Mouse (Mus musculus) heart, embryonic 15.5 days (tissue): Measurements from ENCODE around the gene Mrpl21. TPM values are rescaled to one million over a fixed set of nuclear protein-coding genes. Genes with fewer than 3 reads are reported as not detected.

Source experiments
- ATAC-seq: fragments of 200-750 bp; cut with Nextera tagmentation; replicated peaks from 2 replicates; pipeline ENCODE4 v1.8.0; 2017; ENCODE audit warnings: low read depth, moderate TSS enrichment; ENCODE audit not compliant: insufficient number of reproducible peaks, insufficient read depth, low FRiP score
- H3K27ac ChIP-seq: fragments of 300-500 bp; sonication (generic); 2 replicates; pipeline ENCODE4 v1.5.1; 2015; ENCODE audit warnings: mild to moderate bottlenecking, inconsistent platforms
- H3K27me3 ChIP-seq: fragments of 300-500 bp; sonication (generic); 2 replicates; pipeline ENCODE4 v1.6.1; 2015; ENCODE audit warnings: inconsistent platforms
- H3K36me3 ChIP-seq: fragments of 300-500 bp; sonication (generic); 2 replicates; pipeline ENCODE4 v1.6.1; 2015; ENCODE audit warnings: mild to moderate bottlenecking, inconsistent platforms
- H3K4me1 ChIP-seq: fragments of 300-500 bp; sonication (generic); replicated peaks from 2 replicates; pipeline ENCODE4 v1.6.1; 2015; ENCODE audit warnings: inconsistent platforms
- H3K4me2 ChIP-seq: fragments of 300-500 bp; sonication (generic); 2 replicates; pipeline ENCODE4 v1.6.1; 2015; ENCODE audit warnings: inconsistent platforms, mild to moderate bottlenecking, moderate library complexity
- H3K4me3 ChIP-seq: fragments of 300-500 bp; sonication (generic); 2 replicates; pipeline ENCODE4 v1.5.1; 2015; ENCODE audit warnings: mild to moderate bottlenecking, inconsistent platforms
- H3K9ac ChIP-seq: fragments of 300-500 bp; sonication (generic); 2 replicates; pipeline ENCODE4 v1.6.1; 2015; ENCODE audit warnings: mild to moderate bottlenecking, inconsistent platforms
- H3K9me3 ChIP-seq: fragments of 300-500 bp; sonication (generic); replicated peaks from 2 replicates; pipeline ENCODE4 v1.6.1; 2016; ENCODE audit warnings: inconsistent platforms
- WGBS: fragments of 180-500 bp; shearing (Covaris S2); methylation state at CpG from one replicate; pipeline ENCODE4 v1.1.7; 2015; ENCODE audit warnings: mixed read lengths; 5-methylcytosine and 5-hydroxymethylcytosine counted together
- polyA plus RNA-seq: library from polyadenylated mRNA; unstranded; fragments of >200 nt; fragmentation: Nextera tagmentation; extraction: Ambion mirVana; gene quantifications from 2 replicates; pipeline ENCODE4 v1.2.1, GENCODE M21; 2015

The Mrpl21 gene
- polyA plus RNA-seq, 1 experiment from 2014 or later: 94.8 TPM

GRCm38 (mm10) chr19:3304017-3304416, 21.3 kb downstream of the Mrpl21 start:
- Histone ChIP-seq H3K4me1 (no peaks in the 10 kb centered on the region), H3K27me3 (0 out of 2 replicates have a peak, but pooled peaks cover 6% of the 10 kb centered on the region), H3K36me3 (no peaks in the 10 kb centered on the region), H3K9ac (no peak overlapping the region), H3K9me3 (no peaks in the 10 kb centered on the region), H3K4me2 (no peak overlapping the region), H3K27ac (no peak overlapping the region), H3K4me3 (no peak overlapping the region)
- ATAC-seq: no peak
- 62% methylated on average over 4 of the region's 4 CpGs for WGBS

- Histone ChIP-seq H3K36me3 (no peaks in the 10 kb centered on the region), H3K4me2 (no peak overlapping the region), H3K27ac (no peak overlapping the region), H3K4me3 (no peak overlapping the region), H3K9me3 (no peaks in the 10 kb centered on the region), H3K27me3 (0 out of 2 replicates have a peak, but pooled peaks cover 9% of the 10 kb centered on the region), H3K4me1 (no peaks in the 10 kb centered on the region), H3K9ac (0 out of 2 replicates have a peak overlapping the region, but pooled peaks have one; percentile 12)
- ATAC-seq: no peak
- 45% methylated on average over 16 of the region's 16 CpGs for WGBS
Measured at GRCm38 (mm10) chr19:3307175-3307949, 24.7 kb downstream of the Mrpl21 start.

DNA sequence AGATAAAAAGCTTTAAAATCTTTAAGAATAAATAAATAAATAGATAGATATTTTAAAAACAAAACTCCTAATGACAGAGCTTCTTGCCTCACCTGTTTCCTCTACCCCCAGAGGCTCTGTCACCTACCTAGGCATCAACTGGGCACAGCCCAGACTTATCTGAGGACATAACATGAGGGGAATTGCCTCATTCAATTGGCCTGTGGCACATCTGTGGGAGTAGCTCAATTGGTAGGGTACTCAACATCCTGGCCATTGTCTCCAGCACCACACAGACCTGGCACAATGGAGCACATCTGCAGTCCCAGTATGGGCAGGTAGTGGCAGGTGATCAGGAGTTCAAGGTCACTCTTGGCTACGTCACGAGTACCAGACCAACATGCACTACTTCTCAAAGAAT, 36.6 kb downstream of the Mrpl21 start:
- Histone ChIP-seq H3K27ac (no peak overlapping the region), H3K27me3 (no peaks in the 10 kb centered on the region), H3K4me1 (peaks cover 18% of the 10 kb centered on the region), H3K36me3 (no peaks in the 10 kb centered on the region), H3K9ac (no peak overlapping the region), H3K4me3 (no peak overlapping the region), H3K4me2 (no peak overlapping the region), H3K9me3 (no peaks in the 10 kb centered on the region)
- WGBS: 87% methylated on average over 2 of the region's 2 CpGs
- no peak for ATAC-seq

GRCm38 (mm10) chr19:3320086-3320485, 37.4 kb downstream of the Mrpl21 start:
- Histone ChIP-seq H3K4me1 (peaks cover 21% of the 10 kb centered on the region), H3K36me3 (no peaks in the 10 kb centered on the region), H3K27ac (no peak overlapping the region), H3K9me3 (no peaks in the 10 kb centered on the region), H3K4me3 (no peak overlapping the region), H3K9ac (no peak overlapping the region), H3K27me3 (no peaks in the 10 kb centered on the region), H3K4me2 (no peak overlapping the region)
- WGBS: 75% methylated on average over 7 of the region's 7 CpGs
- ATAC-seq: no peak

DNA sequence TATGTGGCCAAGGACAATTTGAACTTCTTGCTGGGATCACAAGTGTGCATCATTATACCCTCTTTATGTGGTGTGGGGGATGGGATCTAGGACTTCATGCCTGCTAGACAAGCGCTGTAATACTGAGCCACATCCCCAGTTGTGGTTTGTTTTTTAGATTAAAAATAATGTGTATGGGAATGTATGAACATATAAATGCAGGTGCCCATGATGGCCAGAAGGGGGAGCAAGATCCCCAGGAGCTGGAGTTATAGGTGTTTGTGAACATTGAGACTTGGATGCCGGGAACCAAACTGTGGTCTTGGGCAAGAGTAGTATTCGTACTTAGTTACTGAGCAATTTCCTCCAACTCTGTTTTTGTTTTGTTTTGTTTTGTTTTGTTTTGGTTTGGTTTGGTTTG, 38.1 kb downstream of the Mrpl21 start:
- Histone ChIP-seq H3K27me3 (no peaks in the 10 kb centered on the region), H3K9ac (no peak overlapping the region), H3K4me1 (peaks cover 22% of the 10 kb centered on the region), H3K27ac (no peak overlapping the region), H3K4me2 (no peak overlapping the region), H3K9me3 (no peaks in the 10 kb centered on the region), H3K36me3 (no peaks in the 10 kb centered on the region), H3K4me3 (no peak overlapping the region)
- 78% methylated on average over 3 of the region's 3 CpGs for WGBS
- no peak for ATAC-seq

GRCm38 (mm10) chr19:3321617-3322016, 38.9 kb downstream of the Mrpl21 start:
- ATAC-seq: peak; percentile 49
- Histone ChIP-seq H3K4me3 (peak overlapping the region; percentile 88), H3K4me1 (peaks cover 30% of the 10 kb centered on the region), H3K9me3 (no peaks in the 10 kb centered on the region), H3K36me3 (no peaks in the 10 kb centered on the region), H3K9ac (peak overlapping the region; percentile 45; the same call in 1 of the 2 replicates), H3K4me2 (peak overlapping the region; percentile 98), H3K27ac (peak overlapping the region; percentile 98), H3K27me3 (no peaks in the 10 kb centered on the region)
- WGBS: 3% methylated on average over 11 of the region's 11 CpGs

GRCm38 (mm10) chr19:3322261-3322969, 39.7 kb downstream of the Mrpl21 start, which contains the start of gene Cpt1a:
Gene Cpt1a, plus strand, starts transcription at chr19:3322334.
- ATAC-seq: no peak
- 2% methylated on average over 26 of the region's 26 CpGs for WGBS

GRCm38 (mm10) chr19:3323201-3323621, 40.5 kb downstream of the Mrpl21 start:
- no peaks in the 10 kb centered on the region for H3K9me3 ChIP-seq
- peak overlapping the region; percentile 98 for H3K27ac ChIP-seq
- peak overlapping the region; percentile 98 for H3K4me2 ChIP-seq
- no peaks in the 10 kb centered on the region for H3K36me3 ChIP-seq
- ATAC-seq: peak; percentile 86
- H3K4me1 ChIP-seq: peaks cover 36% of the 10 kb centered on the region
- H3K4me3 ChIP-seq: peak overlapping the region; percentile 88
- no peaks in the 10 kb centered on the region for H3K27me3 ChIP-seq
- H3K9ac ChIP-seq: peak overlapping the region; percentile 79
- WGBS: under 1% methylated on average over 47 of the region's 47 CpGs

More at GRCm38 (mm10) chr19:3322261-3322969, 39.7 kb downstream of the Mrpl21 start, which contains the start of gene Cpt1a:
- Histone ChIP-seq H3K4me2 (peak within 1 kb of the TSS; percentile 98), H3K27ac (peak within 1 kb of the TSS; percentile 98), H3K27me3 (no peaks in the 10 kb centered on the region), H3K4me1 (peaks cover 34% of the 10 kb centered on the region), H3K36me3 (no peaks in the 10 kb centered on the region), H3K4me3 (peak within 1 kb of the TSS; percentile 88), H3K9me3 (no peaks in the 10 kb centered on the region), H3K9ac (peak within 1 kb of the TSS; percentile 79)

DNA sequence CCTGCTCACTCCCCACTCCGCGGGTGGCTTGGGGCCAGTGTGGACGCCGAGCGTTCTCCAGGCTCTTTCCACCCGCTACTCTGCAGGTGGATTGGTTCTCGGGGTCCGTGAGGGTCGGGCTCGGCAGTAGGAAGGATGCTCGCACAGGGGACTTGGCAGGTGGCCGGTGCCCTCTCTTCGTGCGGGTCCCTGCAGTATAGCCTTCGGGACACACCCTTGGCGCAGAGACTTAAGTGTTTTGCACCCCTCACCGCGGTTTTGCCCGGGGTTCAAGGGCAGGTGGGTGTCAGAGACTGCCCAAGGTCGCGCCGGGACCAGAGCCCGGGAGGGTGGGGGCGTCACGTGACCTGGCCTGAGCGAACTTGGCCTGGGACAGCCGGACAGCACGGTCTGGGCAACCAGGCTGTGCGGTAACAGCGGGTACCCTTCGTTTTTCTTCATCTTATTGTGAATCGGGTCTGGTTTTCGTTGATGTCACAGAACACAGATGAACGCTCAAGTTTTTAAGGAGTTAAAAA, 41.1 kb downstream of the Mrpl21 start:
- ATAC-seq: peak; percentile 9; the same call in 1 of the 2 replicates
- Histone ChIP-seq H3K4me2 (peak overlapping the region; percentile 98), H3K27ac (peak overlapping the region; percentile 98), H3K36me3 (no peaks in the 10 kb centered on the region), H3K4me3 (peak overlapping the region; percentile 88), H3K9ac (peak overlapping the region; percentile 79), H3K9me3 (no peaks in the 10 kb centered on the region), H3K4me1 (peaks cover 41% of the 10 kb centered on the region), H3K27me3 (no peaks in the 10 kb centered on the region)
- under 1% methylated on average over 34 of the region's 34 CpGs for WGBS

- H3K27me3 ChIP-seq: no peaks in the 10 kb centered on the region
- WGBS: 4% methylated on average over 17 of the region's 17 CpGs
- H3K36me3 ChIP-seq: no peaks in the 10 kb centered on the region
- H3K4me3 ChIP-seq: peak overlapping the region; percentile 88
- H3K9me3 ChIP-seq: no peaks in the 10 kb centered on the region
- H3K4me2 ChIP-seq: peak overlapping the region; percentile 98
- ATAC-seq: no peak
- H3K9ac ChIP-seq: peak overlapping the region; percentile 79
- H3K4me1 ChIP-seq: peaks cover 43% of the 10 kb centered on the region
- peak overlapping the region; percentile 98 for H3K27ac ChIP-seq
Measured at GRCm38 (mm10) chr19:3324271-3324811, 41.6 kb downstream of the Mrpl21 start.
